Mouse (Mus musculus) lung, embryonic 14.5 days (tissue): Measurements from ENCODE around the gene Gas1. TPM values are rescaled to one million over a fixed set of nuclear protein-coding genes. Genes with fewer than 3 reads are reported as not detected.

Source experiments
- ATAC-seq: fragments of 200-750 bp; cut with Nextera tagmentation; 2 replicates; pipeline ENCODE4 v1.8.0; 2017; ENCODE audit warnings: mild to moderate bottlenecking, moderate TSS enrichment, moderate library complexity; ENCODE audit not compliant: insufficient read depth
- DNase-seq: peaks from one replicate; pipeline ENCODE4 v3.0.0-alpha.2; 2015
- H3K27ac ChIP-seq: fragments of 300-500 bp; sonication (generic); 2 replicates; pipeline ENCODE4 v1.5.1; 2014; ENCODE audit warnings: low read depth, mild to moderate bottlenecking, moderate library complexity
- H3K27me3 ChIP-seq: fragments of 300-500 bp; sonication (generic); 2 replicates; pipeline ENCODE4 v1.6.1; 2014; ENCODE audit warnings: low read length, control low read depth; ENCODE audit not compliant: insufficient read depth
- H3K36me3 ChIP-seq: fragments of 300-500 bp; sonication (generic); 2 replicates; pipeline ENCODE4 v1.6.1; 2014; ENCODE audit warnings: control low read depth; ENCODE audit not compliant: insufficient read depth
- H3K4me1 ChIP-seq: fragments of 300-500 bp; sonication (generic); 2 replicates; pipeline ENCODE4 v1.6.1; 2014; ENCODE audit warnings: antibody characterized with exemption, control low read depth; ENCODE audit not compliant: insufficient read depth
- H3K4me2 ChIP-seq: fragments of 300-500 bp; sonication (generic); 2 replicates; pipeline ENCODE4 v1.6.1; 2014; ENCODE audit warnings: mild to moderate bottlenecking
- H3K4me3 ChIP-seq: fragments of 300-500 bp; sonication (generic); 2 replicates; pipeline ENCODE4 v1.5.1; 2014; ENCODE audit warnings: low read depth, low read length
- H3K9ac ChIP-seq: fragments of 300-500 bp; sonication (generic); 2 replicates; pipeline ENCODE4 v1.6.1; 2014
- H3K9me3 ChIP-seq: fragments of 300-500 bp; sonication (generic); 2 replicates; pipeline ENCODE4 v1.6.1; 2016; ENCODE audit warnings: low read depth, low read length, control low read depth
- CTCF ChIP-seq: IDR thresholded peaks from 2 replicates; pipeline ENCODE4 v1.5.1; 2016; ENCODE audit warnings: antibody characterized with exemption, low read depth
- WGBS: fragments of 180-500 bp; shearing (Covaris S2); extraction: QIAGEN DNeasy Blood & Tissue Kit; methylation state at CpG from one replicate; pipeline ENCODE4 v1.1.7; 2014; 5-methylcytosine and 5-hydroxymethylcytosine counted together
- polyA plus RNA-seq: library from polyadenylated mRNA; unstranded; fragments of >200 nt; fragmentation: Nextera tagmentation; extraction: Ambion mirVana; gene quantifications from 2 replicates; pipeline ENCODE4 v1.2.1, GENCODE M21; 2014

Gene Gas1
- polyA plus RNA-seq, 1 experiment from 2014 or later: 31.0 TPM

DNA sequence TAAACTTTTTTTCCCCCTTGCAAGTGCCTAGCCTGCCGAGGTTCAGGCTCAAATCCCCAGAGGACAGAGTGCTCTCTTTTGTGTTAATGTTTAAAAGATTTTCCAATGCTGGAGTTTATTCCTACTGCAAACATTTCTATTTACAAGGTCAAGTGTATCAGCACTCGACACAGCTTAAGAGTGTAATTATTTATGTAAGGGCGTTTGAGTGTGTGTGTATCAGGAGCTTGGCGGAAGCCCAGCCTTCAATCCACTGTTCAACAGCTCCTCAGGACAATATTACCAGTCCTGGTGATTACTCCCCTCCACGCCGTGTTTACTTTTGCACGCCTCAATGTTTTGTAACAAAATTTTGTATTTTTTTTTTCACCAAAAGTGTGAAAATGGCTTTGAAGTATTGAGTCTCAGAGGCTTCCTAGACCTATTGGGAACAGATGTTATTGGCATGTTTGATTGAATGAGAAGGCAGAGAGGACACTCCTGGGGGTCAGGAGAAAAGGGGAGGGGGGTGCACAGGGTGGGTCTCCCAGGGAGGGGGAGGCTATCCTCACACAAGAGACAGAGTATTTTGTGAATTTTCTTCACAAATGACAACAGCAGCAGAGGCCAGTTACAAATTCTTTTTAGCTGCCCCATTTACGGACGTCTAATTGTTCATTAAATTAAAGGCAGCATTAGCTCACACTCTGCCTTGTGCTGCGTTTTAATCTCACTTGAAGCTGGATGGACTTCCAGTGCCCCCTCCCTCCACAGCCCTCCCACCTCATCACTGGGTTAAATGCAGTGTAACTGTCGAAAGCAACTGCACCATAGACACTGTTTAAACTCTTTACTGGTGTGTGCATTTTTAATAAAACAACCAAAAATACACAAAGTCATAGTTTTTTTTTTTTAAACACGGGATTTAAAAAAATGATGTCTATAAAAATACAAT, 3.3 kb downstream of the Gas1 start:
- no peaks in the 10 kb centered on the region for H3K36me3 ChIP-seq
- peak overlapping the region; percentile 18; the same call in 1 of the 2 replicates for H3K27ac ChIP-seq
- peak overlapping the region; percentile 77 for H3K4me2 ChIP-seq
- peak overlapping the region; percentile 73 for H3K4me3 ChIP-seq
- H3K9ac ChIP-seq: peak overlapping the region; percentile 26; the same call in 1 of the 2 replicates
- peaks cover 39% of the 10 kb centered on the region for H3K27me3 ChIP-seq
- ATAC-seq: no peak
- TF ChIP-seq CTCF: no peak
- peaks cover 11% of the 10 kb centered on the region for H3K4me1 ChIP-seq
- peak; percentile 74 for DNase-seq
- WGBS: 10% methylated on average over 12 of the region's 12 CpGs
- no peaks in the 10 kb centered on the region for H3K9me3 ChIP-seq

DNA sequence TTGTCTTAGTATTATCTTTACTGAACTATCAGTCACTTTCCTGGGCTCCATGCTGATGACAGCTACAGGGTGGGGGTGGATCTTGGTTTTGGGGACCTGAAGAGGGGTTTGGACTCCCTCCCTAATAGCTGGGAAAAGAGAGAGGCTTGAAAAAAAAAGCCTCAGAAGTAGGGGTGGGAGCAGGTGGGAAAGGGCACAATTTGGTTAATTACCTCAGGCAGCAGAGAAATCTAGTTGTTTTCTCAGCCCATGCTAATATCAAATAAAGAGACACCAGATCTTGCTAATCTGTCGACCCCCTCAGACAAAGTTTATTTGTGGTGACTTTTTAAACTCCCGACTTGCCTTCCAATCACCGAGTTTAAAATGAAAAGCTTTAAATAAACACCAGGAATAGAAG, 4.0 kb downstream of the Gas1 start:
- TF ChIP-seq CTCF: no peak
- no peaks in the 10 kb centered on the region for H3K36me3 ChIP-seq
- H3K9me3 ChIP-seq: no peaks in the 10 kb centered on the region
- H3K9ac ChIP-seq: no peak overlapping the region
- H3K27me3 ChIP-seq: peaks cover 44% of the 10 kb centered on the region
- H3K4me1 ChIP-seq: peaks cover 11% of the 10 kb centered on the region
- under 1% methylated on average over 3 of the region's 3 CpGs for WGBS
- DNase-seq (no peak), ATAC-seq (no peak)
- H3K4me3 ChIP-seq: no peak overlapping the region; the same call in 1 of the 2 replicates
- peak overlapping the region; percentile 77 for H3K4me2 ChIP-seq
- no peak overlapping the region for H3K27ac ChIP-seq

DNA sequence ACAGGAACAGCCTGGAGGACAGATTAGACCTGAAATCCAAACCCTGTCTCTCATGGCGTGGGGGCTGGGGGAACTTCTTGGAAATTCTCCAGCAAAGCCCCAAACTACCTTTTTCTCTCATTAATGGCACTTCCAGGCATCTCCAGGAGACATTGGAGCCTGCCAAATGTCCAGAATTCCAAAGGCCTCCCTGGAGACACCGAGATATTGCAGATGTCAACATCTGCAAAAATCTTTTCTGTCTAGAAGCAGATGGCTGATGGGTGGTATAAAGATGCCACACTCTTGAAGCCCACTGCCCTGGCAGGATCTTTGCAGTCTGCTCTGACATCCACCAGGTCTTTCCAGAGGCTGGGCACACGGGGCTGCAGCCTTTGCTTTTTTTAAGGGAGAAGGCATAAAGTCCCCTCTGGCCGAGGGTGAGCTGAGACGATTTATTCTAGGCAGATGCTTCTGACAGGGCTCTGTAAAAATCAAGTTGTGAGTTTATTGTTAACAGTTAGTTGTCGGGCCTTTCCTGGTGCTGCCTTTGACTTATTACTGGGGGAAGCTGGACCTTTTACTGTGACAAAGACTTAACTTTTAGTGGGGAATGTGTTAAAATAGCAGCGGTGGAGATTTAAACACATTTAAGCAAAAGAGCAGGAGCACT, 4.7 kb downstream of the Gas1 start:
- Histone ChIP-seq H3K9ac (0 out of 2 replicates have a peak overlapping the region, but pooled peaks have one; percentile 3), H3K27ac (0 out of 2 replicates have a peak overlapping the region, but pooled peaks have one; percentile 2), H3K4me3 (no peak overlapping the region), H3K9me3 (no peaks in the 10 kb centered on the region), H3K27me3 (peaks cover 46% of the 10 kb centered on the region), H3K4me1 (peaks cover 11% of the 10 kb centered on the region), H3K4me2 (no peak overlapping the region), H3K36me3 (no peaks in the 10 kb centered on the region)
- ATAC-seq (no peak), DNase-seq (peak; percentile 29)
- TF ChIP-seq CTCF: no peak
- WGBS: 18% methylated on average over 7 of the region's 7 CpGs

DNA sequence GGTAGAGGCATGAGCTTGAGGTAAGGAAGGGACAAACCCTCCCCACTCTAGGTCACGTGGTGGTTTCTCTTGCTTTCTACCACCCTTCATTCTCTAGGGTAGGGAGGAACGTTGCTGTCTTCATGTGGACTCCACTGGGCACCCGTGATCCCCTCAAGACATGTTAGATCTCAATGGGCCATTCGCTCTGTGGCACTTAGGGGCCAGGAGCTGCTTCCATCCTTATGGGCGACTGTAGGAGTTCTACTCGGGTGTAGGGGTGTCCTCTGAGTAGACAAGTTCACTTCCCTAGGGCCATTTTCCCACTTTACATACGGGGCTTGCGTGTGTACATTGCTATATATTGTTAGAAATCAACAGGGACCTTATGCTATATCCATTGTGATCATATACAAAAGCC, 5.4 kb downstream of the Gas1 start:
- H3K4me3 ChIP-seq: no peak overlapping the region
- no peak overlapping the region for H3K9ac ChIP-seq
- no peak overlapping the region for H3K4me2 ChIP-seq
- H3K27me3 ChIP-seq: peaks cover 43% of the 10 kb centered on the region
- TF ChIP-seq CTCF: no peak
- DNase-seq: no peak
- ATAC-seq: no peak
- H3K36me3 ChIP-seq: no peaks in the 10 kb centered on the region
- WGBS: 89% methylated on average over 8 of the region's 8 CpGs
- H3K9me3 ChIP-seq: no peaks in the 10 kb centered on the region
- H3K4me1 ChIP-seq: peaks cover 11% of the 10 kb centered on the region
- no peak overlapping the region for H3K27ac ChIP-seq

DNA sequence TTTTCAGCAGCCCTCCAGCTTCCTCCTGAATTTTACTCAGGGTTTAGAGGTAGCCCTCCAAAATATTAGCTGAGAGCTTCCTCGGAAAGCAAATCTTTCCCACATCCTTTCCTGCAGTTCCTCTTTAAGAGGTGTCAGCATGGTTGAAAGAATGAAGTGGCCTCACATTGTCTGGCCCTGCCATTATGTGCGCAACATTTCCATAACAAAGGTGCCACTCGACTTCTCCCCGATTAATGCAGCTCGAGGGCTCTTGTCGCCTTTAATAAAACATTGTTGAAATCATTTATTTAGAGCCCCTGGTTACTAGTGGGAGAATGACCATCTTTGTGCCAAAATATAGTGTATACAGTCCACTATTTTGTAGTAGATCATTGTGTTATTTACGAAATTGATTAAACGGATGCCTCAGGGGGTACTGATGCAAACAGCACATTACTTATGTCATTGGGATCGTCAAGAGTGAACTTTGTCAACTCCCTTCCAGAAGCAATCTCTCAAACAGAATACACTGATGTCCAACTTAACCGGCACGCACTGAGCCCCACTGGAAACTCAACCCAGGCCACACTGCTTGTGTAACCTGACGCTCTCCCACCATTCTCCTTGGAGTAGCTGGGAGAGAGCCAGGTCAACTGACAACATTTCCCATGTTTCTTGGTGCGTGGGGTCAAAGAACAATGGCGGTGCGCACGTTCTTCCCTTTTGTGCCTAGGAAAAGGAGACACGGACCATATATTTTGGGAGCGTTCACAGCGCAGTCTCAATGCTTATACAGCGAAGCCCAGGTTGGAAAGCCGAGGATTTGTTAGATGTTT, 6.1 kb downstream of the Gas1 start:
- DNase-seq (no peak), ATAC-seq (no peak)
- 66% methylated on average over 21 of the region's 21 CpGs for WGBS
- no peak overlapping the region for H3K4me3 ChIP-seq
- H3K27ac ChIP-seq: no peak overlapping the region
- H3K4me1 ChIP-seq: peaks cover 11% of the 10 kb centered on the region
- H3K9me3 ChIP-seq: no peaks in the 10 kb centered on the region
- TF ChIP-seq CTCF: no peak
- H3K4me2 ChIP-seq: no peak overlapping the region
- H3K27me3 ChIP-seq: peaks cover 38% of the 10 kb centered on the region
- H3K9ac ChIP-seq: no peak overlapping the region
- no peaks in the 10 kb centered on the region for H3K36me3 ChIP-seq

DNA sequence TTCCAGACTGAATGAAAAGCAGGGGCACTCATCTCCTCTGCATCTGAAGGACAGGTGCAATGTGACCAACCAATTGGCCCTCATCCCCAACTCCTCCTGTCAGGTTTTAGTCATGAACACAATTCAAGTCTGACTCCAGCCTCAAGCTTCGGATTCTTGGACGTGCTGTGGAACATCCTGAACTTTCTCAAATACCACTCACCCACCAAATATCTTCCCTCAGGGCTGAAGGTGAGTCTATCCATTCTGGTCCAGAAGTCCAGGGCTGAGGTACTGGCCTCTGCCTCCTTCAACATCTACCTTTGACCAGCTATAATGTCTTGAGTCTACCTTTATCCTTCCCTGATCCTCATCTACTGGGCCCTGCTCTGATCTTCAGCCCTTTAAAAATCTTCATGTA, 8.1 kb downstream of the Gas1 start:
- ATAC-seq (no peak), DNase-seq (no peak)
- Histone ChIP-seq H3K4me3 (no peak overlapping the region), H3K27ac (no peak overlapping the region), H3K9ac (no peak overlapping the region), H3K36me3 (no peaks in the 10 kb centered on the region), H3K27me3 (peaks cover 27% of the 10 kb centered on the region), H3K4me1 (peaks cover 10% of the 10 kb centered on the region), H3K9me3 (no peaks in the 10 kb centered on the region), H3K4me2 (no peak overlapping the region)
- no peak for TF ChIP-seq CTCF
- WGBS: 94% methylated on average over 2 of the region's 2 CpGs
